Mouse (Mus musculus): ENCODE measurements around the gene Jmjd1c. TPM values are rescaled to one million over a fixed set of nuclear protein-coding genes. Genes with fewer than 3 reads are reported as not detected.

Gene Jmjd1c
- polyA plus RNA-seq, 1 experiment = 5.9 TPM

GRCm38 (mm10) chr10:67284761-67285175 lies 188.8 kb downstream of the Jmjd1c start:
- under 1% methylated on average over 41 of the region's 41 CpGs for WGBS
- no peak for DNase-seq (ENCODE audit: low read depth, low spot score)

GRCm38 (mm10) chr10:67285176-67285814 lies 189.4 kb downstream of the Jmjd1c start, which contains the start of gene Nrbf2:
TSS of gene Nrbf2 (minus strand) at chr10:67285305.
- peak; percentile 77 for DNase-seq (ENCODE audit: low read depth, low spot score)
- 1% methylated on average over 50 of the region's 52 CpGs for WGBS

- WGBS = 10% methylated on average over 3 of the region's 3 CpGs
- DNase-seq (ENCODE audit: low read depth, low spot score) = peak; percentile 48
Measured at GRCm38 (mm10) chr10:67287877-67288276, 192.0 kb downstream of the Jmjd1c start.

GRCm38 (mm10) chr10:67290622-67291021 lies 194.7 kb downstream of the Jmjd1c start:
- no peak for DNase-seq (ENCODE audit: low read depth, low spot score)
- WGBS = 81% methylated on average over 4 of the region's 4 CpGs

- no peak for DNase-seq (ENCODE audit: low read depth, low spot score)
- 44% methylated on average over 8 of the region's 8 CpGs for WGBS
Measured at GRCm38 (mm10) chr10:67291087-67291486, 195.2 kb downstream of the Jmjd1c start.

- 86% methylated on average over 5 of the region's 5 CpGs for WGBS
- DNase-seq (ENCODE audit: low read depth, low spot score) = no peak
Measured at GRCm38 (mm10) chr10:67295331-67295730, 199.4 kb downstream of the Jmjd1c start.

GRCm38 (mm10) chr10:67295938-67296466 lies 200.1 kb downstream of the Jmjd1c start:
- 66% methylated on average over 7 of the region's 7 CpGs for WGBS
- DNase-seq (ENCODE audit: low read depth, low spot score) = no peak

- no peak for DNase-seq (ENCODE audit: low read depth, low spot score)
- WGBS = 68% methylated on average over 8 of the region's 8 CpGs
Measured at GRCm38 (mm10) chr10:67296482-67297152, 200.7 kb downstream of the Jmjd1c start.

GRCm38 (mm10) chr10:67297175-67297855 lies 201.4 kb downstream of the Jmjd1c start:
- 90% methylated on average over 17 of the region's 17 CpGs for WGBS
- no peak for DNase-seq (ENCODE audit: low read depth, low spot score)

- no peak for DNase-seq (ENCODE audit: low read depth, low spot score)
Measured at GRCm38 (mm10) chr10:67298856-67299255, 202.9 kb downstream of the Jmjd1c start.

GRCm38 (mm10) chr10:67299285-67299684 lies 203.4 kb downstream of the Jmjd1c start:
- 51% methylated on average over 4 of the region's 4 CpGs for WGBS
- no peak for DNase-seq (ENCODE audit: low read depth, low spot score)

More at GRCm38 (mm10) chr10:67298856-67299255, 202.9 kb downstream of the Jmjd1c start:
- WGBS = 31% methylated on average over 5 of the region's 5 CpGs

- no peak for DNase-seq (ENCODE audit: low read depth, low spot score)
- WGBS = 85% methylated on average over 6 of the region's 6 CpGs
Measured at GRCm38 (mm10) chr10:67301046-67301445, 205.1 kb downstream of the Jmjd1c start.

GRCm38 (mm10) chr10:67302340-67302739 lies 206.4 kb downstream of the Jmjd1c start:
- DNase-seq (ENCODE audit: low read depth, low spot score) = no peak
- 20% methylated on average over 2 of the region's 2 CpGs for WGBS

Other genes starting within 250 kb of the Jmjd1c start
- gene Reep3, start 820 bp downstream of the Jmjd1c start, polyA plus RNA-seq (2012; rRNA removed) = 17.1 and 32.7 TPM in 2 replicates
- 6.7 and 9.9 TPM in 2 replicates for gene Nrbf2, start 189.2 kb downstream of the Jmjd1c start, polyA plus RNA-seq (2012; rRNA removed)

All from large intestine, adult 2 months (tissue).